Mouse (Mus musculus) heart, adult 2 months (tissue): ENCODE measurements around the gene Olfr1513. TPM values are rescaled to one million over a fixed set of nuclear protein-coding genes. Genes with fewer than 3 reads are reported as not detected.
"Not testable (repeated sequence)": the region's sequence is repeated elsewhere in the genome, so short reads cannot be mapped to it uniquely, and the experiment has no call there.

ENCODE experiments used
- DNase-seq, 2 experiments: peaks; one replicate each; pipeline ENCODE4 v3.0.0; 2021
- H3K27ac ChIP-seq: fragments of 200-600 bp; 2 replicates; pipeline ENCODE4 v1.8.1; 2022
- H3K27me3 ChIP-seq: fragments of 200-500 bp; 2 replicates; pipeline ENCODE4 v1.6.1; 2012; ENCODE audit warnings: mild to moderate bottlenecking, low read length, inconsistent platforms, mixed read lengths; ENCODE audit not compliant: control insufficient read depth, insufficient read depth
- H3K36me3 ChIP-seq: fragments of 200-500 bp; 2 replicates; pipeline ENCODE4 v1.6.1; 2012; ENCODE audit warnings: low read length, inconsistent platforms; ENCODE audit not compliant: control insufficient read depth, insufficient read depth
- H3K4me1 ChIP-seq: fragments of 200-500 bp; 2 replicates; pipeline ENCODE4 v1.6.1; 2011; ENCODE audit warnings: low read length; ENCODE audit not compliant: control insufficient read depth, insufficient read depth
- H3K4me3 ChIP-seq: fragments of 200-600 bp; 2 replicates; pipeline ENCODE4 v1.8.1; 2022
- H3K79me2 ChIP-seq: fragments of 200-500 bp; replicated peaks from 2 replicates; pipeline ENCODE4 v1.6.1; 2012; ENCODE audit warnings: mild to moderate bottlenecking, inconsistent platforms, low read length, moderate library complexity, mixed read lengths; ENCODE audit not compliant: control insufficient read depth, insufficient read depth
- H3K9ac ChIP-seq: fragments of 200-500 bp; 2 replicates; pipeline ENCODE4 v1.6.1; 2012; ENCODE audit warnings: low read depth, mild to moderate bottlenecking, control low read depth, inconsistent platforms, low read length, mixed read lengths
- CTCF ChIP-seq: fragments of 200-600 bp; IDR thresholded peaks from 2 replicates; pipeline ENCODE4 v1.8.1; 2022; ENCODE audit warnings: antibody characterized with exemption, mild to moderate bottlenecking, moderate library complexity
- EP300 ChIP-seq: fragments of 200-500 bp; IDR thresholded peaks from 2 replicates; pipeline ENCODE4 v1.6.1; 2011; ENCODE audit warnings: low read depth, low read length, control low read depth; ENCODE audit not compliant: insufficient read depth
- POLR2A ChIP-seq: fragments of 200-500 bp; IDR thresholded peaks from 2 replicates; pipeline ENCODE4 v1.6.1; 2011; ENCODE audit warnings: mild to moderate bottlenecking, low read depth, low read length, control low read depth; ENCODE audit not compliant: insufficient read depth
- WGBS: fragments of 180-500 bp; shearing (Covaris S2); methylation state at CpG from one replicate; pipeline ENCODE4 v1.1.7; 2018; 5-methylcytosine and 5-hydroxymethylcytosine counted together
- intact Hi-C: fragments of 180-260 bp; cut with DNase I; formaldehyde crosslinking; loops from one replicate; pipeline ENCODE4 v1.15.1; 2025
- polyA plus RNA-seq: library from polyadenylated mRNA; depleted of rRNA; stranded (reverse); fragments of >200 nt; gene quantifications from 2 replicates; pipeline ENCODE4 v1.2.3, GENCODE M21; 2012
- total RNA-seq, 2 experiments: library from RNA; stranded (reverse); gene quantifications; 2 replicates each; pipeline ENCODE4 v1.2.3; 2021

The Olfr1513 gene
- total and polyA plus RNA-seq, 3 experiments, result not detected

DNA sequence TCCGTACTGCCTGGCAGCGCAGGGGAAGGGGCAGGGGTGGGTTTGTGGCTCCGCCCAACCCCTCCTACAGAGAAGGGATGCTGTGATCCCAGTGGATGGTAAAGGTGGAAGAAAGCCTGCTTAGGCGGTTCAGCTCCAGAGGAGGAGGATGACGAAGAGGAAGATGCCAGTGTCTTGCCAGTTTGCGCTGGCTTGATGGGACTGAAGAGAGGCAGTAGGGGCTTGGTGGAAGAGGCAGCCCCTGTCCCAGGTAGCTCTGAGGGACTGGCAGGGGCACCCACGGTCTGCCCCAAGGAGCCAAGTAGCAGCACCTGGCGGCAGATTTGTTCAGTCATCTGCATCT, 41.4 kb downstream of the Olfr1513 start:
- DNase-seq, result no peak
- no peak overlapping the region for H3K27ac ChIP-seq
- peaks cover 1% of the 10 kb centered on the region; the same call in 1 of the 2 replicates for H3K4me1 ChIP-seq
- no peak overlapping the region for H3K4me3 ChIP-seq
- H3K36me3 ChIP-seq, result no peaks in the 10 kb centered on the region; the same call in 1 of the 2 replicates
- H3K27me3 ChIP-seq, result no peaks in the 10 kb centered on the region
- intact Hi-C loops, result no loop called here
- WGBS, result 75% methylated on average over 8 of the region's 8 CpGs
- TF ChIP-seq EP300, result no peak
- TF ChIP-seq POLR2A, result no peak
- TF ChIP-seq CTCF, result no peak
- 0 out of 2 replicates have a peak, but pooled peaks cover 2% of the 10 kb centered on the region for H3K79me2 ChIP-seq
- no peak overlapping the region for H3K9ac ChIP-seq

DNA sequence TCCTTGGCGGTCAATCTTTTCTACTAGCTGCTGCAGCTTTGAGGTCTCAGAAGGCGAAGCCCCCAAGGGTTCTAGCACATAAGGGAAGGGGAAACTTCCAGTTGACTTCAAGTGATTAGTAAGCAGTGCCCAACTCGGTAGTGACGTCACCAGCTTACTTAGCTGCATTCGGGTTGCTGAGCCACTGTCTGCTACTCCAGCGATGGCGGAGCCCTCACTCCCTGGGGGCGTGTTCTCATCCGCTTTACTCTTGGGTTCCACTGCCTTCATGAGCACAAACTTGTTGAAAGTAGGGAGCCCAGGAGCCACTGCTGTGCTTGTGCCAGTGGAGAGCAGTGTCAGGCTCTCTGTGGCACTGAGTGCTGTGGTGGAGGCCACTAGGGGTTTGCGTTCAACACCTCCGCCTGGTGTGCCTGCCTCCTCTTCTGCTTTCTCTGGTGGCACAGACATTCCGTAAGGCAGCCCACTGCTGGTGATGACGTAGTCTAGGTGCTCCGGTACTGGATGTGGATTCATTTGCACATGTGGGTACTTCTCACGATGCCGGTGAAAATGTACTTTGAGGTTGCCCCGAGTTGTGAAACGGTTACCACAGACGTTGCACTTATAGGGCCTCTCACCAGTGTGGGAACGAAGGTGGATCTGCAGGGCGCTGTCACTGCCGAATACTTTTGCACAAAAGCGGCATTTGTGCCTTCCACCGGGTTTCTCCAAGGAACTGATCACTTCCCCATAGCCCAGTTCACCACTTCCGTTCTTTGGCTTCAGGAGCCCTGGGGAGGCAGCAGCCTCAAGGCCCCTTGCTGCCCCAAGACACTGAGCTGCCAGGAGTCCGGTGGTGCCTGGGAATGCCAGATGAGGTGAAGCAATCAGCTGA, 42.0 kb downstream of the Olfr1513 start:
- Histone ChIP-seq H3K79me2 (0 out of 2 replicates have a peak, but pooled peaks cover 2% of the 10 kb centered on the region), H3K27me3 (no peaks in the 10 kb centered on the region), H3K36me3 (no peaks in the 10 kb centered on the region; the same call in 1 of the 2 replicates), H3K4me1 (peaks cover 1% of the 10 kb centered on the region; the same call in 1 of the 2 replicates), H3K4me3 (no peak overlapping the region), H3K9ac (no peak overlapping the region), H3K27ac (no peak overlapping the region)
- intact Hi-C loops, result no loop called here
- 85% methylated on average over 26 of the region's 26 CpGs for WGBS
- DNase-seq, result peak in 1 of 2 experiments; percentile 12
- no peak for TF ChIP-seq EP300
- no peak for TF ChIP-seq POLR2A
- TF ChIP-seq CTCF, result no peak

DNA sequence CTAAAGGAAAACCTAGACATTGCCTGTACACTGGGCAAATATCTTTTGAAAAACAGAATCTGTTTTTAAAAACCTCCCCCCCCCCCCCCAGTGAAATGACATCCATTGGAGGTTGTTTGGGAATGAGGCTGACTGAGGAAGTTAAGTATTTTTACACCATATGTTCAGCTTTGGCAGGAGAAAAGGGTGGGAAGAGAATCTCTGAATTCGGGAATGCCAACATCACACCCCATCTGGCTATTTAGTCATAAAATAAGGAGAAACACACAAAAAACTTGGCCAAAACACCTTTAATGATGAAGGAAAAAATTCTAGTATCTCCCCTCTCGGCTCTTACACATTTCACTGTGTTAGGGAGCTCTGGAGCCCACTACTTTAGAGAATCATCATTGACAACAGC, 45.3 kb downstream of the Olfr1513 start:
- peaks cover 1% of the 10 kb centered on the region; the same call in 1 of the 2 replicates for H3K4me1 ChIP-seq
- 0 out of 2 replicates have a peak, but pooled peaks cover 2% of the 10 kb centered on the region for H3K79me2 ChIP-seq
- no peak for TF ChIP-seq POLR2A
- TF ChIP-seq EP300, result no peak
- TF ChIP-seq CTCF, result no peak
- intact Hi-C loops, result no loop called here
- WGBS, result 86% methylated on average over 2 of the region's 2 CpGs
- no peak overlapping the region for H3K4me3 ChIP-seq
- no peak overlapping the region for H3K9ac ChIP-seq
- no peaks in the 10 kb centered on the region for H3K27me3 ChIP-seq
- H3K36me3 ChIP-seq, result no peaks in the 10 kb centered on the region; the same call in 1 of the 2 replicates
- no peak for DNase-seq
- H3K27ac ChIP-seq, result no peak overlapping the region

DNA sequence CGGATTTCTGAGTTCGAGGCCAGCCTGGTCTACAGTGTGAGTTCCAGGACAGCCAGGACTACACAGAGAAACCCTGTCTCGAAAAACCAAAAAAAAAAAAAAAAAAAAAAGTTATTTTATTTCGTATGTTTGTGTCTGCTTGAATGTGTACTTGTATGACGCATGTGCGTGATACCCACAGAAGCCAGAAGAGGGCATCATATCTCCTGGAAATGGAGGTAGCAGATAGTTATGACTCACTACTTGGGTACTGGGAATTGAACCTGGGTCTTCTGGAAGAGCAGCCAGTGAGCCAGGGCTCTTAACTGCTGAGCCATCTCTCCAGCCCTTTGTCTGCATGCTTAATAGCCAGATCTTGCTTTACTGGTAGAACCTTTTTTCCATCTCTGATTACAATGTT, 45.9 kb downstream of the Olfr1513 start:
- WGBS, result 94% methylated on average over 6 of the region's 6 CpGs
- H3K27me3 ChIP-seq, DNase-seq, H3K9ac ChIP-seq, H3K27ac ChIP-seq, intact Hi-C loops, H3K36me3 ChIP-seq, H3K4me1 ChIP-seq, H3K4me3 ChIP-seq, H3K79me2 ChIP-seq: not testable (repeated sequence)
- TF ChIP-seq CTCF, result peak; percentile 21

DNA sequence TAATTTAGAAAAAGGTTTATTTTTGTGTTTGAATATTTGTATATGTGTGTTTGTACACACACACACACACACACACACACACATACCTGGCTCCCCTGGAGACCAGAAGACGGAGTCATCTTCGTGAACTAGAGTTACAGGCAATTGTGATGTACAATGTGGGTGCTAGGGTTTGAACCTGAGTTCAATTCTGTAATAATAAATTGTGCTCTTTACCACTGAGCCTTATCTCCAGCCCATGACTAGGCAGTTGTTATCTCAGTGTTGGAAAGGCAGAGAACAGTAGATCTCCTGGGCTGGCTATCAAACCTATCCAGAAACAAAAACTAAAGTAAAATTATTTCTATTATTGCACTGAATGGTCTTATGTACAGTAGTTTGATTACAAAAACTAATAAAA, 50.1 kb downstream of the Olfr1513 start:
- H3K79me2 ChIP-seq, result no peaks in the 10 kb centered on the region
- intact Hi-C loops, result loop anchor here (5.0 kb wide), 1 partner anchor 64 kb away; no protein-coding TSS in a partner anchor

DNA sequence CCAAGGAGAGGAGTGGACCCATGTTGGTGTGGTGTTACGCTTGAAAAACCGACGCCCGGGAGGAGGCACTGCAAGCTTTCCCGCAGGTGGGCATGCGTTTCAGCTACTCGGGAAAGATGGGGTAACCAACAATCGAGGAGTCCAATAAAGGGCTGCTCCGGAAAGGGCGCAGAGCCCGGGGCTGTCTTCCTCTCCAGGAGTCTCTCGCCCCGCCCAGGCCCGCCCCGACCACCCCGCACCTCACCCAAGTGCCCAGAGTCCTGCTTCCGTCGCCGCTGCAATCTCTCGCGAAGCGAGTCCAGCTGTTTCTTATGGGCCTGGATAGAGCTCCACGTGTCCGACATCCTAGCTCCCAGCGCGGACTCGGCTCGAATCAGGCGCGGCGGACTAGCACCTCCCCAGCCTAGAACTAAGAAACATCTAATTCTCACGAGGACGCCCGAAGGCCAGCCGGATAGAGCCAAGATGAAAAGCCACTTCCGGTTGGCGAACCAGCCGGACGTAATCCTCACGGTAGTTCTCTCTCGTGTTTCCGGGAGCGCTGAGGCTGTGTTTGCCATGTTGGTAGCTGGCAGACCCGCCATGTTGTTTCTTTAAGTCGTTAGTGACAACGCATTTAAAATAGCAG, 51.5 kb downstream of the Olfr1513 start, which contains the start of gene Mettl3:
TSS of gene Mettl3 (minus strand) at position 485 of the 628 bp plus-strand sequence.
- peaks cover 4% of the 10 kb centered on the region; the same call in 1 of the 2 replicates for H3K36me3 ChIP-seq
- no peaks in the 10 kb centered on the region for H3K27me3 ChIP-seq
- intact Hi-C loops, result loop anchor here (1.0 to 5.0 kb wide), 4 partner anchors 25 to 420 kb away; partner anchors contain the start of genes Mettl17, Rab2b, Supt16 and Tox4
- no peaks in the 10 kb centered on the region for H3K79me2 ChIP-seq
- peak; percentile 90 to 92 for DNase-seq
- H3K4me1 ChIP-seq, result peaks cover 2% of the 10 kb centered on the region
- TF ChIP-seq CTCF (no peak), POLR2A (peak; percentile 64), EP300 (peak; percentile 73)
- peak within 1 kb of the TSS; percentile 83 for H3K27ac ChIP-seq
- H3K9ac ChIP-seq, result peak within 1 kb of the TSS; percentile 88
- WGBS, result under 1% methylated on average over 46 of the region's 46 CpGs
- peak within 1 kb of the TSS; percentile 89 for H3K4me3 ChIP-seq

More for the DNA sequence above, 50.1 kb downstream of the Olfr1513 start:
- DNase-seq, result no peak
- no peak overlapping the region for H3K9ac ChIP-seq
- H3K4me1 ChIP-seq, result peaks cover 2% of the 10 kb centered on the region
- H3K4me3 ChIP-seq, result no peak overlapping the region
- TF ChIP-seq POLR2A (no peak), EP300 (no peak), CTCF (no peak)
- 100% methylated on average over 2 of the region's 2 CpGs for WGBS
- no peak overlapping the region for H3K27ac ChIP-seq
- peaks cover 4% of the 10 kb centered on the region for H3K36me3 ChIP-seq
- H3K27me3 ChIP-seq, result no peaks in the 10 kb centered on the region

DNA sequence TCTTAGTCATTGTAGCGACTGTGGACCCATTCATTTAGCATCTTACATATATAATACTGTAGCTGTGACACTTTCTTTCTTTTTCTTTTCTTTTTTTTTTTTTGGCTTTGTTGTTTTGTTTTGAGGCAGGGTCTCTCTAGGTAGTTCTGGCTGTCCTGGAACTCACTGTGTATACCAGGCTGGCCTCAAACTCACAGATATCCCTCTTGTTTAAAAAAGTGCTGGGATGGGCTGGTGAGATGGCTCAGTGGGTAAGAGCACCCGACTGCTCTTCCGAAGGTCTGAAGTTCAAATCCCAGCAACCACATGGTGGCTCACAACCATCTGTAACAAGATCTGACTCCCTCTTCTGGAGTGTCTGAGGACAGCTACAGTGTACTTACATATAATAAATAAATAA, 52.7 kb downstream of the Olfr1513 start:
- not testable (repeated sequence) for H3K9ac ChIP-seq, H3K4me3 ChIP-seq, H3K27me3 ChIP-seq, DNase-seq, H3K4me1 ChIP-seq, H3K79me2 ChIP-seq, H3K27ac ChIP-seq, H3K36me3 ChIP-seq
- intact Hi-C loops, result loop anchor here (5.0 kb wide), 1 partner anchor 106 kb away; the partner anchor contains the start of gene Supt16
- WGBS, result 90% methylated on average over 3 of the region's 3 CpGs
